Mouse (Mus musculus): Measurements from ENCODE around the gene Kcnc2. TPM values are rescaled to one million over a fixed set of nuclear protein-coding genes. Genes with fewer than 3 reads are reported as not detected.

Kcnc2 gene
- polyA plus RNA-seq, 1 experiment from 2014 or later: 1.2 TPM

DNA sequence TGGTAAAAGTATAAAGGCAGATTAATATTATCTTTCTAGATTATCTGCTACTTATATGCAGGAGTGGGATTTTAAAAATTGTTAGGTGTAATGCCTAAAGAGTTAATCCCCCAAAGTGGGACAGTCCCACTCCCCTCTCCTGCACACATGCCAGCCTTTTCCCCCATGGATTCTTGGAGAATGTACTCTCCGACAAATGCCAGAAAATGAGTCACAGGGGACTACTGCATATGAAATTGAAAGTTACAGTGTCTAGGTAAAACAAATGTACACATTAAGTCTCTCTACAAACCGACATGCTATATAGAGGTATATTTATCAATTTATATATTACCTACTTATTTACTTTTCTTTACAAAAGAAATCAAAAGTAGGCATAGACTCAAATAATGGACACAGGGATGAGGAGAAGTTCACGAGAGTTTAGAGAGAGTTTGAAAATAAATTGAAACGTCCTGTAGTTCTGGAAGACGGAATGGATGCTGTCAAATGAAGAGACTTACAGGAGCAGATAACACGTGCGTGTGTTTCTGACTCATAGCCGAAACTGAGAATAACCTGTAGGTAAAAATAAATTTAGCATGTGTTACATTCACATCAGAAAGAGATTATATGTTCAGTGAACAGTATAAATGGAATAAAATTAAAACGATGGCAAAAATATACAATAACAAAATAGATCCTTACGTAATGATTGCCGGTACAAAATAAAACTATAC is 213.6 kb downstream of the Kcnc2 start:
- 78% methylated on average over 11 of the region's 11 CpGs for WGBS
- no peak for ATAC-seq (ENCODE audit: insufficient number of reproducible peaks, insufficient read depth, low FRiP score, low read depth)
- Histone ChIP-seq H3K27me3 (ENCODE audit: control insufficient read depth, insufficient read depth, low read length) (no peaks in the 10 kb centered on the region), H3K9ac (replicated peaks; ENCODE audit: low read depth, low read length) (no peak overlapping the region), H3K36me3 (ENCODE audit: control insufficient read depth, insufficient read depth, low read length) (no peaks in the 10 kb centered on the region), H3K4me1 (ENCODE audit: control insufficient read depth, insufficient read depth, low read length) (no peaks in the 10 kb centered on the region), H3K4me2 (replicated peaks; ENCODE audit: low read depth, low read length) (no peak overlapping the region), H3K9me3 (ENCODE audit: control insufficient read depth, low read depth, low read length) (no peaks in the 10 kb centered on the region), H3K27ac (ENCODE audit: low read length) (no peak overlapping the region), H3K4me3 (ENCODE audit: low read depth, low read length) (no peak overlapping the region)

DNA sequence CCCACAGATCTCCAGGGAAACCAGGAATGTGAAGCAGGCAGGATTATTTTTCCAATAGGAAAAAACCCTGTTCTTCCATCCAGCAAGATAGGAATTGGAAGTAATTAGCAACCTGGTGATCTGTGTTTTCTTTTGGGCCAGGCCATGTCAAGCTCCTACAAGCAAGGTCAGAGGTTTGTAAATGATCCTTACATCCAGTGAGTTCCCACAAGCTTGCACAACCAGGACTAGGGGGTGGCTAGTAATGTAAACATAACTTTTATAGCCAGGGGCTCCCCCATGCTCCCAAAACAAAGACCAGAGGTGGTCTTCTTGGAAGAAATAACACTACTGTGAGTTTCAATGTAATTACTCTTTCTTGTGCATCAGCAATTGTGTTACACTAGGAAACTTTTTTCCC is 214.9 kb downstream of the Kcnc2 start:
- Histone ChIP-seq H3K27me3 (ENCODE audit: control insufficient read depth, insufficient read depth, low read length) (no peaks in the 10 kb centered on the region), H3K9ac (replicated peaks; ENCODE audit: low read depth, low read length) (no peak overlapping the region), H3K4me2 (replicated peaks; ENCODE audit: low read depth, low read length) (no peak overlapping the region), H3K9me3 (ENCODE audit: control insufficient read depth, low read depth, low read length) (no peaks in the 10 kb centered on the region), H3K4me1 (ENCODE audit: control insufficient read depth, insufficient read depth, low read length) (no peaks in the 10 kb centered on the region), H3K4me3 (ENCODE audit: low read depth, low read length) (no peak overlapping the region), H3K27ac (ENCODE audit: low read length) (no peak overlapping the region), H3K36me3 (ENCODE audit: control insufficient read depth, insufficient read depth, low read length) (no peaks in the 10 kb centered on the region)
- no peak for ATAC-seq (ENCODE audit: insufficient number of reproducible peaks, insufficient read depth, low FRiP score, low read depth)

DNA sequence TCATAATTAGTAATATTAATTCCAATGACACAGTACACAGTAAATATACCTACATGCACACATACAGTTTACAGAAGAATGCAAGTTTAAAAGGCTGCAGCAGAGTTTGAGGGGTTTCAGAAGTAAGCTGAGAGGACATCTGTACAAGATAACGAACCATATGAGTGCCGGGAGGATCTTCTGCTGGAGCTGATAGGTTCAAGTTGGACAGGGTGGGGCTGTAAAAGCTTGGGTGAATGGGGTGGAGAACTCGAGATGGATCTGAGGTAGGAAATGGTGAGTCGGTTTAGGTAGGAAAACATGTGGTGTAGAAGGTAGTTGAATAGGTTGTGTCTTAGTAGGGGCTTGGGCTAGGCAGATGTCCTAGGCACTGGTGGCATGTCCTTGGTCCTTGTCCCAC is 217.8 kb downstream of the Kcnc2 start:
- Histone ChIP-seq H3K27ac (ENCODE audit: low read length) (no peak overlapping the region), H3K4me1 (ENCODE audit: control insufficient read depth, insufficient read depth, low read length) (no peaks in the 10 kb centered on the region), H3K9ac (replicated peaks; ENCODE audit: low read depth, low read length) (no peak overlapping the region), H3K36me3 (ENCODE audit: control insufficient read depth, insufficient read depth, low read length) (no peaks in the 10 kb centered on the region), H3K4me3 (ENCODE audit: low read depth, low read length) (no peak overlapping the region), H3K27me3 (ENCODE audit: control insufficient read depth, insufficient read depth, low read length) (no peaks in the 10 kb centered on the region), H3K4me2 (replicated peaks; ENCODE audit: low read depth, low read length) (no peak overlapping the region), H3K9me3 (ENCODE audit: control insufficient read depth, low read depth, low read length) (no peaks in the 10 kb centered on the region)
- ATAC-seq (ENCODE audit: insufficient number of reproducible peaks, insufficient read depth, low FRiP score, low read depth): no peak
- 78% methylated on average over 4 of the region's 4 CpGs for WGBS

Other genes with a start within 250 kb of the Kcnc2 start
- gene Glipr1l1, start 210.9 kb upstream of the Kcnc2 start, polyA plus RNA-seq (2014; fragmentation: Nextera tagmentation; extraction: Ambion mirVana): not detected in 2 replicates
- gene Glipr1l2, start 187.8 kb upstream of the Kcnc2 start, polyA plus RNA-seq (2014; fragmentation: Nextera tagmentation; extraction: Ambion mirVana): not detected in 2 replicates
- gene Glipr1l3, start 110.8 kb upstream of the Kcnc2 start, polyA plus RNA-seq (2014; fragmentation: Nextera tagmentation; extraction: Ambion mirVana): not detected in 2 replicates
- 0.14 and 0.83 TPM in 2 replicates for gene Caps2, start 107.5 kb upstream of the Kcnc2 start, polyA plus RNA-seq (2014; fragmentation: Nextera tagmentation; extraction: Ambion mirVana)